Mouse (Mus musculus) CD8-positive naive resting alpha-beta T cell, adult 57 days (primary cell): ENCODE measurements around the gene Lor. TPM values are rescaled to one million over a fixed set of nuclear protein-coding genes. Genes with fewer than 3 reads are reported as not detected.

Source experiments
- total RNA-seq: library from RNA; stranded (reverse); gene quantifications from one replicate; pipeline ENCODE4 v1.2.4, GENCODE M21; 2023

Lor gene
- total RNA-seq = not detected

DNA sequence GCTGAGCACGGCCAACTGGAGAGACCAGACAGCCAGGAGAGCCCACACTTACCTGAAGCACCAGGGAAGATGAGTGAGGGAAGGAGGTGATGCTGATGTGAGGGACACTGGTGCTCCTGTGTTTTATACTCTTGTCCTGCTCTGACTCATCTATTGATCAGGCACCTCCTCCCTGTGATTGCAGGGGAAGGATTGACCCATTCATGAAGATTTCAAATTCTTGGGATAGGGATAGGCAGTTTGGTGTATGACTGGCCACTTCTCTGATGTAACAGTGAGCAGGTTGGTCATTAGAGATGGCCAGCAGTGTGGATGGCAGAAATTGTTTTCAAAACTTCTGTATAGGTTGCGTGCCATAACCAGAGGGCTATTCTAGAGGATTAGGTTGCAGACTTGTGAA lies at the start of gene Lor:
Gene Lor (minus strand): TSS at position 101 of the 400 bp plus-strand sequence.

DNA sequence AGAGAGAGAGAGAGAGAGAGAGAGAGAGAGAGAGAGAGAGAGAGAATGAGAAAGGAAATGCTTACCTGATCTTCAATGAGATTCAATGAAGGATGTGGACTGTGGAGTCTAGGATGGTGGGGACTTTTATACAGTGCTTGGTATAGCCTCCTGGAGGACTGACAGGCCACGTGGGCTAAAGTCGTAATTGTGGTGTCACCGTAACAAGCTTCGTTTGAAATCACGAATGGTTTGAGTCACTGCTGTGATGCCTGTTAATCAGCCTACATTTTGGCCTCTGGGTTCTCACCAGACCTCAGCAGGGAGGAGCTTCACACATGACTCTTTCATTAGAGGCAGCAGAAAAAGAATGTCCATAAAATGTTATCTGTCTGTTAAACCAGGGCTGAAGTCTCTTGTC lies 40.9 kb upstream of the Lor start, which contains the start of gene Prr9:
Gene Prr9 (minus strand): TSS at position 101 of the 400 bp plus-strand sequence.

Other genes with a start within 250 kb of the Lor start
- not detected for gene Pglyrp3, start 68.6 kb downstream of the Lor start, total RNA-seq
- not detected for gene Prr9, start 40.8 kb upstream of the Lor start, total RNA-seq
- gene Lelp1, start 59.6 kb upstream of the Lor start, total RNA-seq = not detected
- gene Sprr2a1, start 132.7 kb upstream of the Lor start, total RNA-seq = not detected
- not detected for gene Sprr2a2, start 132.8 kb upstream of the Lor start, total RNA-seq
- not detected for gene Sprr2a3, start 202.3 kb upstream of the Lor start, total RNA-seq
- gene Sprr2b, start 233.5 kb upstream of the Lor start, total RNA-seq = not detected